9 mouse cellular contexts compared by ENCODE assay signal in genomic region chr4:155268382-155268781, GRCm38 (mm10). TPM values are rescaled to one million over a fixed set of nuclear protein-coding genes. Genes with fewer than 3 reads are reported as not detected.
A peak's percentile ranks its signal among the peaks of the same experiment; 100 is the strongest.
DNase-seq lines count a peak whose midpoint lies in the region; ATAC-seq and TF ChIP-seq lines count a peak whose summit lies in the region.
"Had no signal": no experiment of that assay in that cellular context is flagged by ENCODE, and none has a peak within 500 bp of the region (broad histone marks: within the 10 kb centered on the region; RNA-seq: fewer than 3 reads in every experiment).

No protein-coding gene starts in this region.

- intact Hi-C loops in heart, postnatal 36 days (cut with DNase I) = loop anchor here (1.0 to 10.0 kb wide), 3 partner anchors 16 to 394 kb away; no protein-coding TSS in a partner anchor
- intact Hi-C loops in left cerebral cortex, postnatal 25 days (cut with DNase I) = loop anchor here (1.0 kb wide), 1 partner anchor 40 kb away; no protein-coding TSS in a partner anchor

- H3K4me3 ChIP-seq in forebrain, embryonic 14.5 days (ENCODE audit: low read depth, low read length) = no peak overlapping the region
- no peak overlapping the region for H3K4me3 ChIP-seq in forebrain, embryonic 13.5 days
- no peak overlapping the region for H3K4me3 ChIP-seq in embryonic facial prominence, embryonic 11.5 days (ENCODE audit: low read depth, low read length)
- H3K4me3 ChIP-seq in midbrain, postnatal 0 days (ENCODE audit: low read depth, low read length) = no peak overlapping the region
- no peak overlapping the region for H3K4me3 ChIP-seq in thymus, adult 2 months (ENCODE audit: control insufficient read depth, insufficient read depth, low read length)
- H3K4me3 ChIP-seq: midbrain, embryonic 12.5 days had no signal

- H3K4me2 ChIP-seq in forebrain, embryonic 14.5 days (ENCODE audit: low read length) = no peak overlapping the region
- no peak overlapping the region for H3K4me2 ChIP-seq in forebrain, embryonic 13.5 days
- H3K4me2 ChIP-seq in embryonic facial prominence, embryonic 11.5 days (ENCODE audit: low read depth, low read length) = no peak overlapping the region
- H3K4me2 ChIP-seq in midbrain, postnatal 0 days (ENCODE audit: low read depth, low read length, poor library complexity, severe bottlenecking) = no peak overlapping the region
- H3K4me2 ChIP-seq: midbrain, embryonic 12.5 days had no signal

- no peak overlapping the region for H3K27ac ChIP-seq in forebrain, embryonic 14.5 days (ENCODE audit: low read depth, low read length)
- H3K27ac ChIP-seq in forebrain, embryonic 13.5 days = no peak overlapping the region
- no peak overlapping the region for H3K27ac ChIP-seq in embryonic facial prominence, embryonic 11.5 days (replicated peaks; ENCODE audit: low read depth, low read length)
- no peak overlapping the region for H3K27ac ChIP-seq in midbrain, postnatal 0 days (ENCODE audit: low read depth, low read length)
- H3K27ac ChIP-seq in thymus, adult 2 months (ENCODE audit: control insufficient read depth, insufficient read depth, low read length) = no peak overlapping the region
- H3K27ac ChIP-seq: midbrain, embryonic 12.5 days had no signal

- TF ChIP-seq POLR2A in thymus, adult 2 months (IDR thresholded peaks at IDR 0.05; ENCODE audit: control insufficient read depth, extremely low read depth, insufficient read depth, low read length, poor library complexity) = no peak

- no peak for ATAC-seq in forebrain, embryonic 14.5 days
- ATAC-seq in forebrain, embryonic 13.5 days = no peak
- ATAC-seq in embryonic facial prominence, embryonic 11.5 days (replicated peaks; ENCODE audit: insufficient number of reproducible peaks, low FRiP score, low TSS enrichment, low read depth) = peak; percentile 37
- ATAC-seq in midbrain, postnatal 0 days (ENCODE audit: low FRiP score) = no peak

- peak; percentile 57 for DNase-seq in forebrain, embryonic 14.5 days (ENCODE audit: low spot score)
- DNase-seq in adrenal gland, adult (ENCODE audit: inconsistent age in 2 of 2, low spot score in 1 of 2) = peak; percentile 64 to 85
- peak; percentile 81 for DNase-seq in embryonic facial prominence, embryonic 11.5 days (ENCODE audit: low spot score)
- peak; percentile 68 to 76 for DNase-seq in heart, postnatal 36 days
- DNase-seq in left cerebral cortex, postnatal 25 days (ENCODE audit: low spot score in 2 of 2) = peak; percentile 63 to 71
- no peak for DNase-seq in midbrain, postnatal 0 days (ENCODE audit: low spot score)
- DNase-seq in thymus, adult 2 months = peak; percentile 43

- WGBS in forebrain, embryonic 14.5 days = 43% methylated on average over 5 of the region's 5 CpGs
- 46% methylated on average over 5 of the region's 5 CpGs for WGBS in forebrain, embryonic 13.5 days
- WGBS in embryonic facial prominence, embryonic 11.5 days = 30% methylated on average over 5 of the region's 5 CpGs
- WGBS in midbrain, postnatal 0 days = 45% methylated on average over 5 of the region's 5 CpGs
- WGBS in thymus, adult 2 months = 28% methylated on average over 5 of the region's 5 CpGs

- peaks cover 9% of the 10 kb centered on the region; the same call in 1 of the 2 replicates for H3K36me3 ChIP-seq in forebrain, embryonic 14.5 days (ENCODE audit: control insufficient read depth, insufficient read depth, low read length)
- peaks cover 14% of the 10 kb centered on the region for H3K36me3 ChIP-seq in forebrain, embryonic 13.5 days (ENCODE audit: poor library complexity, severe bottlenecking)
- H3K36me3 ChIP-seq in embryonic facial prominence, embryonic 11.5 days (replicated peaks; ENCODE audit: control insufficient read depth, insufficient read depth, low read depth, low read length) = no peaks in the 10 kb centered on the region
- peaks cover 35% of the 10 kb centered on the region for H3K36me3 ChIP-seq in midbrain, postnatal 0 days (ENCODE audit: insufficient read depth, low read length)
- no peaks in the 10 kb centered on the region for H3K36me3 ChIP-seq in thymus, adult 2 months (ENCODE audit: control insufficient read depth, insufficient read depth, low read length)

- H3K4me1 ChIP-seq in forebrain, embryonic 14.5 days (ENCODE audit: control insufficient read depth, insufficient read depth, low read length) = no peaks in the 10 kb centered on the region
- no peaks in the 10 kb centered on the region for H3K4me1 ChIP-seq in forebrain, embryonic 13.5 days
- H3K4me1 ChIP-seq in embryonic facial prominence, embryonic 11.5 days (ENCODE audit: control insufficient read depth, insufficient read depth, low read length) = no peaks in the 10 kb centered on the region
- H3K4me1 ChIP-seq in midbrain, postnatal 0 days (ENCODE audit: insufficient read depth, low read length) = no peaks in the 10 kb centered on the region
- H3K4me1 ChIP-seq in thymus, adult 2 months (replicated peaks; ENCODE audit: control insufficient read depth, insufficient read depth, low read length) = no peaks in the 10 kb centered on the region
- H3K4me1 ChIP-seq: midbrain, embryonic 12.5 days had no signal

- no peaks in the 10 kb centered on the region for H3K9me3 ChIP-seq in forebrain, embryonic 14.5 days (replicated peaks; ENCODE audit: control insufficient read depth, low read length)
- no peaks in the 10 kb centered on the region for H3K9me3 ChIP-seq in forebrain, embryonic 13.5 days (replicated peaks)
- no peaks in the 10 kb centered on the region for H3K9me3 ChIP-seq in embryonic facial prominence, embryonic 11.5 days (replicated peaks; ENCODE audit: control insufficient read depth, low read length)
- H3K9me3 ChIP-seq in midbrain, postnatal 0 days (ENCODE audit: low read length) = no peaks in the 10 kb centered on the region
- H3K9me3 ChIP-seq: midbrain, embryonic 12.5 days had no signal

- no peaks in the 10 kb centered on the region for H3K27me3 ChIP-seq in forebrain, embryonic 14.5 days (replicated peaks; ENCODE audit: control insufficient read depth, insufficient read depth, low read length)
- no peaks in the 10 kb centered on the region for H3K27me3 ChIP-seq in forebrain, embryonic 13.5 days
- no peaks in the 10 kb centered on the region for H3K27me3 ChIP-seq in embryonic facial prominence, embryonic 11.5 days (ENCODE audit: control insufficient read depth, insufficient read depth, low read length)
- H3K27me3 ChIP-seq in midbrain, postnatal 0 days (ENCODE audit: insufficient read depth, low read length) = no peaks in the 10 kb centered on the region
- no peaks in the 10 kb centered on the region for H3K27me3 ChIP-seq in thymus, adult 2 months (ENCODE audit: control insufficient read depth, insufficient read depth, low read length)
- H3K27me3 ChIP-seq: midbrain, embryonic 12.5 days had no signal

- peak; percentile 68 for TF ChIP-seq CTCF in midbrain, postnatal 0 days (IDR thresholded peaks at IDR 0.05)
- peak; percentile 57; the same call in 1 of the 2 replicates for TF ChIP-seq CTCF in thymus, adult 2 months (IDR thresholded peaks at IDR 0.05; ENCODE audit: borderline replicate concordance, control insufficient read depth, extremely low read depth, insufficient read depth, low read length, poor library complexity)

- H3K9ac ChIP-seq in forebrain, embryonic 14.5 days (ENCODE audit: low read length) = no peak overlapping the region
- no peak overlapping the region for H3K9ac ChIP-seq in forebrain, embryonic 13.5 days
- no peak overlapping the region for H3K9ac ChIP-seq in embryonic facial prominence, embryonic 11.5 days (replicated peaks; ENCODE audit: low read length)
- H3K9ac ChIP-seq in midbrain, postnatal 0 days (replicated peaks; ENCODE audit: low read length, poor library complexity, severe bottlenecking) = no peak overlapping the region
- H3K9ac ChIP-seq: midbrain, embryonic 12.5 days had no signal

RNA-seq across cellular contexts. Expression of gene Faap20, which starts 18.8 kb away (rescaled TPM):
- 81.2 and 87.4 TPM in 2 replicates for polyA plus RNA-seq in forebrain, embryonic 14.5 days (2014; fragmentation: Nextera tagmentation; extraction: Ambion mirVana)
- 90.3 and 93.2 TPM in 2 replicates for polyA plus RNA-seq in forebrain, embryonic 13.5 days (2015; fragmentation: Nextera tagmentation; extraction: Ambion mirVana)
- polyA plus RNA-seq in embryonic facial prominence, embryonic 11.5 days (2014; fragmentation: Nextera tagmentation; extraction: Ambion mirVana) = 87.8 and 93.4 TPM in 2 replicates
- 10 to 100 TPM; 14.5 to 18.3 TPM for total RNA-seq in heart, postnatal 36 days (2021)
- 10 to 100 TPM; 24.2 to 27.3 TPM for total RNA-seq in left cerebral cortex, postnatal 25 days (2021)
- total RNA-seq in midbrain, postnatal 0 days (2014; rRNA removed) = 39.5 and 48.7 TPM in 2 replicates
- 56.6 and 57.1 TPM in 2 replicates for polyA plus RNA-seq in midbrain, postnatal 0 days (2015; fragmentation: Nextera tagmentation; extraction: Ambion mirVana)
- polyA plus RNA-seq in thymus, adult 2 months (2012; rRNA removed) = 85.7 and 91.3 TPM in 2 replicates

RNA-seq across cellular contexts. Expression of gene Ski, which starts 46.0 kb away (rescaled TPM):
- 16.2 and 17.1 TPM in 2 replicates for polyA plus RNA-seq in forebrain, embryonic 14.5 days (2014; fragmentation: Nextera tagmentation; extraction: Ambion mirVana)
- 11.3 and 12.0 TPM in 2 replicates for polyA plus RNA-seq in forebrain, embryonic 13.5 days (2015; fragmentation: Nextera tagmentation; extraction: Ambion mirVana)
- polyA plus RNA-seq in embryonic facial prominence, embryonic 11.5 days (2014; fragmentation: Nextera tagmentation; extraction: Ambion mirVana) = 15.4 and 15.9 TPM in 2 replicates
- total RNA-seq in heart, postnatal 36 days (2021) = 10 to 100 TPM; 53.3 to 56.8 TPM
- total RNA-seq in left cerebral cortex, postnatal 25 days (2021) = 100 to 1,000 TPM; 111 to 112 TPM
- total RNA-seq in midbrain, postnatal 0 days (2014; rRNA removed) = 59.8 and 63.1 TPM in 2 replicates
- polyA plus RNA-seq in midbrain, postnatal 0 days (2015; fragmentation: Nextera tagmentation; extraction: Ambion mirVana) = 7.1 and 8.4 TPM in 2 replicates
- polyA plus RNA-seq in thymus, adult 2 months (2012; rRNA removed) = 70.5 and 79.5 TPM in 2 replicates
